Comparison of ENCODE assay signal across 1 mouse cellular context in the genomic region with DNA sequence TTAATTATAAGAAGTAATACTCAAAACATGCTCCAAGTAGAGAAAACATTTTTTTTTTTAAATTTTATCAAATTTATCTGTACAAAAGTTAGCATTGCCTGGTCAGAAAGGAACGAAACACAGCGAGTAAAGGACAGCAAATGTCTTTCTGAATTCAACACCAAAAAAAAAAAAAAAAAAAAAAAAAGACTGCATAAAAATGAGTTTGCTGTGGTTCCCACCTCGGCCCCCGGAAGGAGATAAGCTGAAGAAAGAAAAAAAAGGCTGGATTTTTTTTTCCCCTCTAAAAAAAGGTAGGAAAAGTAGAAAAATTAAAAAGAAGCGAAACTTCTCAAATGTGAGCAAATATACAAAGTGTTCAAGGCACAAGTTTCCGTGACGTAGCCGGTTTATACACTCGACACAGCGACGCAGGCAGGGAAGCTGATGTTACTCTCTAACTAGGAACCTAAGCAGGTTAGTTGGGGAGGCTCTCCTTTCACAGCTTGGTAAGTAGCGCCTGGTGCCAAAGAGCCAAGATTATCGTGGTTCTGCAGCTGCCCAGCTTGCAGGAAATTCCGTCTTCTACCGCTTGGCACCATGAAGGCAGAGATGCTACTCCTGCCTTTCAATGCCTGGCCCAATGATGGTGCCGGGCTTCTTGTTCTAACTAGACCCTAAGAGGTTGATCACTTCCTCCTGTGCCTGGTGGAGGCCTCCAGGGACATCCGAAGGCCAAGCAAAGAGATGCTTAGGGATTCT.
TF ChIP-seq lines count a peak whose summit lies in the region.

No protein-coding gene starts in this region.

TF ChIP-seq in CH12.LX, 34 proteins besides CTCF, POLR2A, EP300 and RAD21:
- peak; percentile 16; the same call in 1 of the 2 replicates for TF ChIP-seq IRF4 (IDR thresholded peaks at IDR 0.05; ENCODE audit: low read depth, low read length)
- TF ChIP-seq ZNF384 (IDR thresholded peaks at IDR 0.05; ENCODE audit: low read depth, low read length): peak; percentile 92
- TF ChIP-seq ZKSCAN1 (IDR thresholded peaks at IDR 0.05; ENCODE audit: borderline replicate concordance, low read depth, low read length): no peak
